Mouse (Mus musculus) testis, postnatal 10 days (tissue): Measurements from ENCODE around the gene Ddx54.

Experiments
- DNase-seq: peaks from one replicate; pipeline ENCODE4 v3.0.0; 2021; ENCODE audit warnings: low spot score

Ddx54 gene

GRCm38 (mm10) chr5:120582002-120582401 lies 30.5 kb upstream of the Ddx54 start:
- DNase-seq, result no peak

GRCm38 (mm10) chr5:120583511-120583910 lies 29.0 kb upstream of the Ddx54 start:
- no peak for DNase-seq

GRCm38 (mm10) chr5:120584968-120585367 lies 27.6 kb upstream of the Ddx54 start:
- DNase-seq, result no peak

GRCm38 (mm10) chr5:120586741-120587615 lies 25.6 kb upstream of the Ddx54 start:
- DNase-seq, result peak; percentile 76

- DNase-seq, result no peak
Measured at GRCm38 (mm10) chr5:120587616-120587926, 25.0 kb upstream of the Ddx54 start.

- DNase-seq, result no peak
Measured at GRCm38 (mm10) chr5:120587940-120588568, 24.5 kb upstream of the Ddx54 start.

GRCm38 (mm10) chr5:120588569-120589094 lies 23.9 kb upstream of the Ddx54 start, which contains the start of the genes Tpcn1 and Iqcd:
Tpcn1 (minus strand) TSS chr5:120588673.
Iqcd (plus strand) TSS chr5:120589016.
- DNase-seq, result peak; percentile 100

GRCm38 (mm10) chr5:120590356-120591010 lies 22.1 kb upstream of the Ddx54 start:
- DNase-seq, result no peak

GRCm38 (mm10) chr5:120592141-120592540 lies 20.4 kb upstream of the Ddx54 start:
- DNase-seq, result no peak

GRCm38 (mm10) chr5:120594485-120594884 lies 18.1 kb upstream of the Ddx54 start:
- no peak for DNase-seq

- no peak for DNase-seq
Measured at GRCm38 (mm10) chr5:120599625-120600024, 12.9 kb upstream of the Ddx54 start.

GRCm38 (mm10) chr5:120600946-120601668 lies 11.4 kb upstream of the Ddx54 start:
- DNase-seq, result peak; percentile 80

GRCm38 (mm10) chr5:120602210-120602609 lies 10.3 kb upstream of the Ddx54 start:
- no peak for DNase-seq

GRCm38 (mm10) chr5:120603515-120603914 lies 9.0 kb upstream of the Ddx54 start:
- no peak for DNase-seq

GRCm38 (mm10) chr5:120604839-120605238 lies 7.7 kb upstream of the Ddx54 start:
- DNase-seq, result peak; percentile 94

- DNase-seq, result no peak
Measured at GRCm38 (mm10) chr5:120605241-120605661, 7.3 kb upstream of the Ddx54 start.

- peak; percentile 95 for DNase-seq
Measured at GRCm38 (mm10) chr5:120605688-120606087, 6.9 kb upstream of the Ddx54 start.

GRCm38 (mm10) chr5:120606590-120607200 lies 5.8 kb upstream of the Ddx54 start:
- DNase-seq, result peak; percentile 61

GRCm38 (mm10) chr5:120607335-120607734 lies 5.2 kb upstream of the Ddx54 start:
- DNase-seq, result no peak

GRCm38 (mm10) chr5:120609246-120609775 lies 3.2 kb upstream of the Ddx54 start:
- peak; percentile 64 for DNase-seq

GRCm38 (mm10) chr5:120610906-120611305 lies 1.6 kb upstream of the Ddx54 start:
- DNase-seq, result peak; percentile 64
